Mouse (Mus musculus) neural tube, embryonic 15.5 days (tissue): Measurements from ENCODE around the gene Gm6217. TPM values are rescaled to one million over a fixed set of nuclear protein-coding genes. Genes with fewer than 3 reads are reported as not detected.
"Not testable (repeated sequence)": the region's sequence is repeated elsewhere in the genome, so short reads cannot be mapped to it uniquely, and the experiment has no call there.

Experiments
- ATAC-seq: fragments of 200-750 bp; cut with Nextera tagmentation; 2 replicates; pipeline ENCODE4 v1.8.0; 2017; ENCODE audit warnings: mild to moderate bottlenecking, moderate TSS enrichment, moderate library complexity; ENCODE audit not compliant: low FRiP score
- H3K27ac ChIP-seq: fragments of 300-500 bp; sonication (generic); replicated peaks from 2 replicates; pipeline ENCODE4 v1.5.1; 2015; ENCODE audit warnings: mild to moderate bottlenecking, inconsistent platforms
- H3K27me3 ChIP-seq: fragments of 300-500 bp; sonication (generic); replicated peaks from 2 replicates; pipeline ENCODE4 v1.6.1; 2015; ENCODE audit warnings: inconsistent platforms
- H3K36me3 ChIP-seq: fragments of 300-500 bp; sonication (generic); 2 replicates; pipeline ENCODE4 v1.6.1; 2015; ENCODE audit warnings: inconsistent platforms
- H3K4me1 ChIP-seq: fragments of 300-500 bp; sonication (generic); 2 replicates; pipeline ENCODE4 v1.6.1; 2015; ENCODE audit warnings: inconsistent platforms
- H3K4me2 ChIP-seq: fragments of 300-500 bp; sonication (generic); 2 replicates; pipeline ENCODE4 v1.6.1; 2015; ENCODE audit warnings: inconsistent platforms, mild to moderate bottlenecking, moderate library complexity
- H3K4me3 ChIP-seq: fragments of 300-500 bp; sonication (generic); replicated peaks from 2 replicates; pipeline ENCODE4 v1.5.1; 2015; ENCODE audit warnings: mild to moderate bottlenecking, inconsistent platforms
- H3K9ac ChIP-seq: fragments of 300-500 bp; sonication (generic); replicated peaks from 2 replicates; pipeline ENCODE4 v1.6.1; 2015; ENCODE audit warnings: mild to moderate bottlenecking, inconsistent platforms
- H3K9me3 ChIP-seq: fragments of 300-500 bp; sonication (generic); replicated peaks from 2 replicates; pipeline ENCODE4 v1.6.1; 2016; ENCODE audit warnings: inconsistent platforms
- WGBS: fragments of 180-500 bp; shearing (Covaris S2); methylation state at CpG from one replicate; pipeline ENCODE4 v1.1.7; 2015; ENCODE audit warnings: mixed read lengths; 5-methylcytosine and 5-hydroxymethylcytosine counted together
- polyA plus RNA-seq: library from polyadenylated mRNA; unstranded; fragments of >200 nt; fragmentation: Nextera tagmentation; extraction: Ambion mirVana; gene quantifications from 2 replicates; pipeline ENCODE4 v1.2.1, GENCODE M21; 2015

The Gm6217 gene
- not detected in 2 replicates for polyA plus RNA-seq

- WGBS = no CpG with 5 or more reads among the region's 6 CpGs
These were observed at the start of gene Gm6217 for GRCm38 (mm10) chr1:82931326-82931725. TSS of gene Gm6217 (minus strand) at chr1:82931399.

DNA sequence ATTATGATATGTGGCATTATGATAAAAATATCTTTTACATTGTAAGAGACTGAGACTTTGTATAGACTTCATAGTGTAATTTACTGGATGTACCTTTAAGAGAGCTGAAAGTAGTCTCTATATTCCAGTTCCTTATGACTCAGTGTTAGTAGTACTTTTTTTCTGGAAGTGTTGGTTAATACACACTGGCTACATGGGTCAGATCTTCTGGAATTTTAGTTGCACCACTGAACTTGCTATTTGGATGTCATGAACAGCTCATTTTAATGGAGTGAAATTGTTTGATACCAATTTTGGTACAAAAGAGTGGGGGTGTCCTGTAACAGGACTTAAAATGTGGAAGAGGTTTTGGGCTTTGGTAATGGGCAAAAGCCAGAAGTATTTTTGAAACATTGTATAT lies 46.6 kb upstream of the Gm6217 start:
- H3K4me1 ChIP-seq = no peaks in the 10 kb centered on the region
- H3K36me3 ChIP-seq = no peaks in the 10 kb centered on the region
- no peak overlapping the region for H3K4me3 ChIP-seq
- H3K9ac ChIP-seq = no peak overlapping the region
- H3K27me3 ChIP-seq = no peaks in the 10 kb centered on the region
- ATAC-seq = no peak
- H3K27ac ChIP-seq = no peak overlapping the region
- no peaks in the 10 kb centered on the region for H3K9me3 ChIP-seq
- no peak overlapping the region for H3K4me2 ChIP-seq

More at GRCm38 (mm10) chr1:82931326-82931725, at the start of gene Gm6217:
- H3K4me2 ChIP-seq, H3K4me1 ChIP-seq, H3K27ac ChIP-seq, ATAC-seq, H3K36me3 ChIP-seq, H3K9me3 ChIP-seq, H3K27me3 ChIP-seq, H3K4me3 ChIP-seq, H3K9ac ChIP-seq: not testable (repeated sequence)

DNA sequence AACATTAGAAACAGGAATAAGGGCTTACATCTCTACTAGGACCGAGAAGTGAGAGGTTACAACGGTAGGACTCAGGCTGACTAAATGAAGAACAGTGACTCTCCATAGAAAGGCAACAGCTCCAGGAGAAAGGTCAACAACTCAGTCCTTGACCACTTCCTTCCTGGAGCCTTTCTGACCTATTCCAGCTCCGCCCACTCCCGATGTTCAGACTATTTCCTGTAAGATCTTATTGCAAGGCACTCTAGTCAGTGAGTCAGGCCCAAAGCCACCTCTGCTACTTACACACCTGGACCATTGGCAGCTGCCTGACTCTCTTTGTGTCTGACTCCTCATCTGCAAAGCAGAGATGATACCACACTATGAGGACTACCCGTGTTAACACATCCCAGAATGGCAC lies 44.6 kb upstream of the Gm6217 start:
- no peak overlapping the region for H3K27ac ChIP-seq
- H3K27me3 ChIP-seq = no peaks in the 10 kb centered on the region
- no peaks in the 10 kb centered on the region for H3K4me1 ChIP-seq
- H3K36me3 ChIP-seq = no peaks in the 10 kb centered on the region
- H3K9me3 ChIP-seq = no peaks in the 10 kb centered on the region
- no peak overlapping the region for H3K9ac ChIP-seq
- H3K4me3 ChIP-seq = no peak overlapping the region
- ATAC-seq = no peak
- H3K4me2 ChIP-seq = no peak overlapping the region
- WGBS = 88% methylated on average over 5 of the region's 5 CpGs

DNA sequence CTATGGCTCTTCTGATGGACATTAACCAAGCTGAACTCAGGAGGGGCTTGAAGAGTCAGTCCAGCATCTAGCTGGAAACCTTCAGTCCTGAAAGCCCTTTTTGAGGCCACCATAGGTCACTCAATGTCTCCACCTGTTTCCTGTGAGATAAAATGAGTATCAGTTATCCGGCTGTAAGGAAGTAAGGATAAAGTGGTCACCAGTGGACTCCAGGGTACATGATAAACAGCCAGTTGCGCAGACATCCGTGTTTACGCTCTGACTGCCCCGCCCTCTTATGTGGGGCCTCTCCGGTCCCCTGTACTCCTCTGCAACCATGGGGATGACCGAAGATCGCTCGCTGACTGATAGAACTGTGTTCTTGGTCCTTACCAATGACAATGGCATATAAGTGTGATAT lies 43.1 kb upstream of the Gm6217 start:
- no peaks in the 10 kb centered on the region for H3K36me3 ChIP-seq
- H3K9me3 ChIP-seq = no peaks in the 10 kb centered on the region
- no peaks in the 10 kb centered on the region for H3K4me1 ChIP-seq
- ATAC-seq = no peak
- no peak overlapping the region for H3K4me2 ChIP-seq
- 93% methylated on average over 9 of the region's 9 CpGs for WGBS
- no peak overlapping the region for H3K27ac ChIP-seq
- no peak overlapping the region for H3K4me3 ChIP-seq
- no peaks in the 10 kb centered on the region for H3K27me3 ChIP-seq
- no peak overlapping the region for H3K9ac ChIP-seq

DNA sequence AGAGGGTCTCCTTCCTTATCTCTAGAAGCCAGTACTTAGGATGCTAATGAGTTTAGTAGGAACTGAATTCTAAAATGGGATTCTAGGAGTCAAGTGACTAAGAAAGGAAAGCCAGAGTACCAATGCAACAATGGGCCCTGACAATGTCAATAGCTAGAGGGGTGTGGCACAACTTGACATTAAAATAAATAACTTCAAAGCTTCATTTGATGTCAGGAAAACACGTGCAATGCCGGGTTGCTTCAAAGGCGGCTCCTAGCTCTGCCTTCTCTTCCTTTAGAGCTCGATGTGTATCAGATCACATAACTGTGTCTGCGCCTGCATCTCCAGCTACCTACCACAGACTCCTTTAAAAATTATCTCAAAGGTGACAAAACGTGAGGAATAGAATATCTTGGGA lies 42.7 kb upstream of the Gm6217 start:
- no peaks in the 10 kb centered on the region for H3K27me3 ChIP-seq
- no peak overlapping the region for H3K4me3 ChIP-seq
- H3K9ac ChIP-seq = no peak overlapping the region
- no peaks in the 10 kb centered on the region for H3K36me3 ChIP-seq
- 68% methylated on average over 6 of the region's 6 CpGs for WGBS
- no peak for ATAC-seq
- no peaks in the 10 kb centered on the region for H3K9me3 ChIP-seq
- no peak overlapping the region for H3K27ac ChIP-seq
- no peak overlapping the region for H3K4me2 ChIP-seq
- no peaks in the 10 kb centered on the region for H3K4me1 ChIP-seq

GRCm38 (mm10) chr1:82973244-82973643 lies 42.0 kb upstream of the Gm6217 start:
- ATAC-seq = no peak
- Histone ChIP-seq H3K4me2 (no peak overlapping the region), H3K4me1 (no peaks in the 10 kb centered on the region), H3K27me3 (no peaks in the 10 kb centered on the region), H3K36me3 (no peaks in the 10 kb centered on the region), H3K4me3 (no peak overlapping the region), H3K9ac (no peak overlapping the region), H3K27ac (no peak overlapping the region), H3K9me3 (no peaks in the 10 kb centered on the region)
- WGBS = 82% methylated on average over 1 of the region's 1 CpGs

DNA sequence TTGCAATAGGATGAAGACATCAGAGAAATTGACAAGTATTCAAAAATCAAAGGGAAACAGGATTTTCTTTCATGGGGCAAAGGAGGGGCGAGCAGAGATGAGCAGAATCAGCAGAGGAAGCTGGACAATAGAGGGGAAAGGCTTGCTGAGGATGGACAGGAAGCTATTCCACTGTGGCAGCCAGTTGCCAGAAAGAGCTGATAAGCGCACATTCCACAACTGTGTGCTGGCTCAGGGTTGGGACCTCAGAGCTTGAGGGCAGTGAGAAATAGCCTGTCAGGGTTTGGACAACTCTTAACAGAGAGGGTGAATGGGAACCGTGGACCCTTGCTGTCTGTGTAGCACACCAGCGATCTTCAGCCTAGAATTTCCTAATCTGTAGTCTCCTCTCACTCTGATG lies 40.8 kb upstream of the Gm6217 start:
- H3K27me3 ChIP-seq = no peaks in the 10 kb centered on the region
- no peak overlapping the region for H3K27ac ChIP-seq
- H3K4me2 ChIP-seq = no peak overlapping the region
- H3K9me3 ChIP-seq = no peaks in the 10 kb centered on the region
- no peaks in the 10 kb centered on the region for H3K36me3 ChIP-seq
- ATAC-seq = no peak
- H3K9ac ChIP-seq = no peak overlapping the region
- no peak overlapping the region for H3K4me3 ChIP-seq
- no peaks in the 10 kb centered on the region for H3K4me1 ChIP-seq
- WGBS = 77% methylated on average over 4 of the region's 4 CpGs

DNA sequence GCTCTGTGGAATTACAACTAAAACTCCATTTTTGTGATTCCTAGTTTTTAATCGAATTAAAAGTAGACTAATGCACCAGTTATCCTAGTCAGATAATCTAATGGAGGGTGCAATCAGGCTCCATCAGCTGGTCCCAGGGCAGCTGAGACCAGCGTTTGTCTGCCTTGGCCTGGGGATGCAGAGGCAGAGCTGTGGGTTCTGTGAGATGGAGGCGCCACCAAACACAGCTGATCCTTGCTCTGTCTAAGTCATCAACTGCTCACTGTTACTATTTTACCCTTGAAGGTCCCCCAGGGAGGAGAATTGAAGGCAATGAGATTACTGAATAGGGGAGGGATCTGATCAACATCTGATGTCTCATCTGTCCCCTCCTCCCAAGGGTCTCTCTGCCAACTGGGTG lies 35.2 kb upstream of the Gm6217 start:
- Histone ChIP-seq H3K27me3 (no peaks in the 10 kb centered on the region), H3K4me2 (no peak overlapping the region), H3K4me3 (no peak overlapping the region), H3K9me3 (no peaks in the 10 kb centered on the region), H3K9ac (no peak overlapping the region), H3K36me3 (no peaks in the 10 kb centered on the region), H3K4me1 (no peaks in the 10 kb centered on the region), H3K27ac (no peak overlapping the region)
- ATAC-seq = no peak
- WGBS = 47% methylated on average over 3 of the region's 3 CpGs

DNA sequence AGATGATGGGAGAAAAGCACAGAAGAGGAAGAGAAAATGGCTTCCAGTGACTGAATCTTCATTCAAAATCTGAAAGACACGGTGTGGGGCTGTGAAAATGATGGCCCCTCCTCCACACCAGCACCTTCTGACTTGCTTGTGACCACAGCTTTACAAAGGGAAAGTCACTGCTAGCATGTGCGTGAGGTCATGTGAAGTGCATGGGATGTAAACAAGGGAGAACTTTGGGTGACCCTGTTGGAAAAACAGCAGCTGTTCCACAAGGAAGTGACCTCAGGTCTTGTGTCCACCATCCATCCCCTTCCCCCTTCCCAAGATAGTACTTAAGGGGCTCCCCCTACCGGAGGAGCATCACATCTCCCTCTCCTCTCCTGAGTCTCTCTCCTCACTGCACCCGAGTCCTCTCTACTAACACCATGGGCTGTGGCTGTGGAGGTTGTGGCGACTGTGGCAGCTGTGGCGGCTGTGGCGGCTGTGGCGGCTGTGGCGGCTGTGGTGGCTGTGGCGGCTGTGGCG lies 28.7 kb upstream of the Gm6217 start, which contains the start of gene Gm47955:
Gene Gm47955 (plus strand): TSS at position 417 of the 516 bp plus-strand sequence.
- Histone ChIP-seq H3K9me3 (no peaks in the 10 kb centered on the region), H3K4me1 (no peaks in the 10 kb centered on the region), H3K36me3 (no peaks in the 10 kb centered on the region), H3K27ac (no peak within 1 kb of the TSS), H3K4me3 (no peak within 1 kb of the TSS), H3K4me2 (no peak within 1 kb of the TSS), H3K27me3 (no peaks in the 10 kb centered on the region), H3K9ac (no peak within 1 kb of the TSS)
- ATAC-seq = no peak
- 92% methylated on average over 11 of the region's 11 CpGs for WGBS

- not testable (repeated sequence) for H3K36me3 ChIP-seq
These were observed 24.7 kb upstream of the Gm6217 start, which contains the start of gene Gm7544 for GRCm38 (mm10) chr1:82955913-82956312. TSS of gene Gm7544 (minus strand) at chr1:82956013.

DNA sequence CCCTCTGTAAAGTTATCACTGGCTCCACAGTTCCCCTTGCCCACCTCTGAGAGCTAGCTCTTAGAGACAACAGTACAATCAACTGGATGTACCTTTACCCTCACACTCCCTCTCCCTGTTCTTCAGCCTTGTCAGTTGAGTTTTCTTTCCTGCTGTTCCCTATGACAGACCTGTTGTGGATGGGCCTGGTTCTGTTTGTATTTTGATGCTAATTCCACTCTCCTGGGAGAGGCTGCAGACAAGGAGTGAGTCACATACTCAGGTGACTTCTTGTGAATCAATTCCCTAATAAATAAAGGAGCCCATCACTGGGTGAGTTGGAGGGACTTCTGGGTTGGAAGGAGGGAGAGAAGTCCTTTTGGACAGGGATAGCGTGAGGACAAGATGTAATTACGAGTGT lies 17.4 kb upstream of the Gm6217 start:
- no peak overlapping the region for H3K4me2 ChIP-seq
- ATAC-seq = no peak
- 90% methylated on average over 2 of the region's 2 CpGs for WGBS

More at GRCm38 (mm10) chr1:82955913-82956312, 24.7 kb upstream of the Gm6217 start, which contains the start of gene Gm7544:
- not testable (repeated sequence) for H3K9ac ChIP-seq, ATAC-seq, H3K27me3 ChIP-seq, H3K4me1 ChIP-seq, H3K4me3 ChIP-seq, H3K9me3 ChIP-seq, H3K4me2 ChIP-seq, H3K27ac ChIP-seq

GRCm38 (mm10) chr1:82946029-82946428 lies 14.8 kb upstream of the Gm6217 start:
- H3K4me1 ChIP-seq, H3K27ac ChIP-seq, H3K27me3 ChIP-seq, H3K36me3 ChIP-seq, H3K4me2 ChIP-seq, H3K4me3 ChIP-seq, ATAC-seq, H3K9ac ChIP-seq, H3K9me3 ChIP-seq: not testable (repeated sequence)
- 100% methylated on average over 2 of the region's 2 CpGs for WGBS

More for the DNA sequence above, 17.4 kb upstream of the Gm6217 start:
- H3K4me3 ChIP-seq = no peak overlapping the region
- no peaks in the 10 kb centered on the region for H3K27me3 ChIP-seq
- no peaks in the 10 kb centered on the region for H3K9me3 ChIP-seq
- H3K4me1 ChIP-seq = no peaks in the 10 kb centered on the region
- no peak overlapping the region for H3K9ac ChIP-seq
- no peak overlapping the region for H3K27ac ChIP-seq
- no peaks in the 10 kb centered on the region for H3K36me3 ChIP-seq

GRCm38 (mm10) chr1:82943295-82943694 lies 12.1 kb upstream of the Gm6217 start, which contains the start of gene A030003K21Rik:
TSS of gene A030003K21Rik (minus strand) at chr1:82943388.
- WGBS = no CpG with 5 or more reads among the region's 6 CpGs
- not testable (repeated sequence) for H3K36me3 ChIP-seq, ATAC-seq

More at GRCm38 (mm10) chr1:82943295-82943694, 12.1 kb upstream of the Gm6217 start, which contains the start of gene A030003K21Rik:
- not testable (repeated sequence) for H3K9me3 ChIP-seq, H3K4me1 ChIP-seq, H3K4me2 ChIP-seq, H3K4me3 ChIP-seq, H3K9ac ChIP-seq, H3K27ac ChIP-seq, H3K27me3 ChIP-seq
